Mouse (Mus musculus): ENCODE data around the gene Bhlhb9.
"Not testable (repeated sequence)": the region's sequence is repeated elsewhere in the genome, so short reads cannot be mapped to it uniquely, and the experiment has no call there.

Gene Bhlhb9

DNA sequence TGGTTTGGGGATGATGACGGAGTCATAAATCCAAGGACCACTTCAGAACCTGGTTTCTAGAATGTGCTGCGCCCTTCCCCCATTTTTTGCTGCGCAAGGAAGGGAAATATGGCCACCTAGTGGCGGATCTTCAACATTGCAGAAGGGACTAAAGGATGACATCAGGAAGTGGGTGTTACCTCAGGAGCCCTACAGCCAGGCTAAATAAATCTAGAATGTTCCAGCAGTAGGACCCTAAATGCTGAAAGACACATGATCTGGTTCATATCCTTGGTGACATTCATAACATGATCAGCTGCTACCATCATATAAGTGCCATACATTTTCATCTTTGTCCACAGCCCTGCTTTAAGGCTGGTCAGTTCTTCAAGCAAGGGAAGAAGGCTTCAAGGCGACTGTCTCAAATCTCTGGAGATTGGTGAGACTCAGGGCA, at the start of gene Bhlhb9:
Gene Bhlhb9, plus strand, starts transcription at position 383 of the 433 bp plus-strand sequence.
- peak; percentile 55 for DNase-seq

DNA sequence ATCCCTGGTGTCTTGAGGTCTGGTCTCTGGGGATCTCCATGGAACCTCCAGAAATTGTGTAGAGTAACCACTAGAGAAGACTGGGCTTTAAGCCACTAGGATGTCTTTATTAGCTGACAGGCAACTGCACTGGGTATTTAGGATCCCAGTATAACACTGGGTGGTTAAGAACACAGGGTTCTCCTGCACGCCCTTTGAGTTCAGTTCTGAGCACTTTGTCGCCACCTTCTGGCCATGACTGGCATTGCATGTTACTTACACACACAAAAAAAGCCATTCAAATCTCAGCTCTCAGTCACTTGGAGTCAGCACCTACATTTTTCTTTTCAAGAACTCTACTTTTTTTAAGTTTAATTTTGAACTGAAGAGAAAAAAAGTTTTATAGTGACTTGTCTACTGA, 44.6 kb upstream of the Bhlhb9 start:
- peak; percentile 66 for DNase-seq

DNA sequence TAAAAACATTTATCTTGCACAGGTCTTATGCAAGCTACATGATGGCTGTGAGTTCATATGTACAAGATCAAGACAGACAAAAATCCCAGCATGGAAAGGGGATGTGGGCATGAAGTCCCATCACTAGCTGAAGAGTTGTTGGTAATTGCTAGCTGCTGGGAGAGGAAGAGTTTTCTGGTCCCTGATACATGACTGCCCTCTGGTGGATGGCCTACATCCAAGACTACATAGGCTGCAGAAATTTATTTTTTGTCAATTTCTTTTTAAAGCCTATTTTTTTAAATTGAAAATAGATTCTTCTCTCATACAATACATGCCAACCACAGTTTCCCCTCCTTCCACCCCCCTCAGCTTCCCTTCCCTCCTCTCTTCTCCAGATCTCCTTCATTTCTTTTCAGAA, 35.7 kb upstream of the Bhlhb9 start:
- peak; percentile 5 for DNase-seq

DNA sequence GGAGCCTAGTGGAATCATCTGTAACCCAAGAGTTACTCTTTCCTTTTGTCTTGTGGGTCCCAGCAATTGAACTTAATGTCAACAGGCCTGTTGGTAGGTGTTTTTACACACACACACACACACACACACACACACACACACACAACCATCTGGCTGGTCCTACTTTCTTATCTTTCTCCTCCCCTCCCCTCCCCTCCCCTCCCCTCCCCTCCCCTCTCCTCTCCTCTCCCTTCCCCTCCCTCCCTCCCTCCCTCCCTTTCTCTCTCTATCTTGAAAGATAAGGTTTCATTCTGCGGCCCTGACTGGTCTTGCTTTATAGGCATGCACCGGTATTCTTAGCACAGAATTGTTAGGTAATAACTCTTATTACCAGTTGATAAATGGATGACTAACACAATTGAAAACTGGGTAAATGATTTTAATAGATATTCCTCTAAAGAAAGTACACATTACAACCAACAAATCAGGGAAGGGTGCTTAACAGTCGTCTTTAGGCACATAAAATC, 29.3 kb upstream of the Bhlhb9 start:
- DNase-seq, result no peak

DNA sequence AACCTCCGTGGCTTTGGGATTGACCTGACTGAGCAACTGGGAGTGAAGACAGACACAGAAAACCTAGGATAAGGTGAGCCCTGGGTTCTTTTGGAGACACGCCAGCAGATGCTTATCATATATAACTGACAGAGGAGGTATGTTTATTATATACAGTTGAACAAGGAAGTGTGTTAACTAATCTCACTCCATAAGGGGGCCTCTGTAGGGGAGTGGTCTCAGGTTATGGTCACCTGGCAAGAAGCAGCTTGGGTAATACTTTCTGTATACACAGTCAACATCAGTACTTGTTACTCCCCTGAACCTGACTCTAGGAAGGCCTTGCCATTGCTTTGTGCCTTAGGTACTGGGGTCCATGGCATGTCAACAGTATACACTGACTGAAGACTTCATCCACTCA, 28.8 kb upstream of the Bhlhb9 start:
- no peak for DNase-seq

DNA sequence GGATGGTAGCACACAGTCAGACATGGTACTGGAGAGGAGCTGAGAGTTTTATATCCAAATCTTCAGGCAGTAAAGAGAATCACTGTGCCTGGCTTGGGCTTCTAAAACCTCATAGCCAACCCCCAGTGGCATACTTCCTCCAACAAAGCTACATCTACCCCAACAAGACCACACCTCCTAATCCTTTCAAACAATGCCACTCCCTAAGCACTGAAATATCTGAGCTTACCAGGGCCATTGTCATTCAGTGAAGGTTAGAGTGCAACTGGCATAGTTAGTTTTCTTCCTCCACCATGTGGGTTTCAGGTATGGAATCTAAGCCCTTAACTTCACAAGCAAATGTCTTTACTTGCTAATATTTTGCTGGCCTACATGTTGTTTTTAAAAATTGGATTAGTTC, 5.9 kb upstream of the Bhlhb9 start:
- DNase-seq, result no peak

DNA sequence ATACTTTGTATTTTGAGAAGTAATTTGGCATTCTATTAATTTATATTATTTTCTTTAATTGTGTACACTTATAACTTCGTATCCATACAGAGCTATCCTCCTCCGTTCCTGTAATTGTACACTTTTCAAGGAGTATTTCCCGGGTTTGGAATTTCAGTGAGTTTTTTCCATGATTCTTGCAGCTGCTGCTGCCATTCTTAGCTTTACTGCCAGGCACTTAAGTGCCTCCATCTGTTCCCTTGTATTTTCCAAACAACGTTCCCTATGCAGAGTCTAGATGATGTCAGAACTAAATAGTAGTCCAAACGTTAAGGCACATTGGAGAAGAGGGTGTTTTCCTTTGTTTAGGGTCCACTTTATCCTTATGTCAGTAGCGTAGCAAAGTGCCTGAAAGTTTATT, 5.1 kb upstream of the Bhlhb9 start:
- DNase-seq, result no peak

DNA sequence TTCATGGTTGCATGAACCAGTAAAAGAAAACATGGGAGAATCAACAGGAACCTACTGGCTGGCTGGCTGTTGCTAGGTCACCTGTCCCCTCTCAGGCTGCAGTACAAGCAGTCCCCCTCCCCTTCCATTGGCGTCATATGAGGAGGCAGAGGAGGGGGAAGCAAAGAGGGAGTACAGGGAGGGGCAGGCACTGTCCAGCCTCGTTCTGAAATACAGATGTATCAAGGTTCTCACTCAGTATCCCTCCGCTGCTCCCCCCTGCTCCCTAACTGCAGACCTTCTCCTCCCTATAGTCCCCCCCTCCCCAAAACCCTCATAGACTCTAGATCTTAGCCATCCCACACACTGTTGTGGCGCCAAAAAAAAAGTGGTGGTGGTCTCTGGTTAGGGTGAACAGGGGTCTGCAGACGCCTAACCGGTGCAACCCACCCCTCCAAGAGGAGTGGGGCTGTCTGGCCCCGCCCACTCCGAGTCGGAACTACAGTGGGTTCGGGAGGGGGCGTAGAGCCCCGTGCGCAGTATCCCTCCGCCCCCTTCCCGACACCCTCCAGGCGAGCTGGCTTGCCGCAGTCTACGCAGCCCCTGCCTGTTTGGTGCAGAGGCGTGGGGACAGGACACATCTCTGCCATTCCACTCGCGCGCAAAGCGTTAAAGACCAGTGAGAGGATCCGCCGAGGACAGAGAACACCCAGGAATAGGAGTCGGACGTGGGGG, 1.6 kb upstream of the Bhlhb9 start:
- DNase-seq, result peak; percentile 72

DNA sequence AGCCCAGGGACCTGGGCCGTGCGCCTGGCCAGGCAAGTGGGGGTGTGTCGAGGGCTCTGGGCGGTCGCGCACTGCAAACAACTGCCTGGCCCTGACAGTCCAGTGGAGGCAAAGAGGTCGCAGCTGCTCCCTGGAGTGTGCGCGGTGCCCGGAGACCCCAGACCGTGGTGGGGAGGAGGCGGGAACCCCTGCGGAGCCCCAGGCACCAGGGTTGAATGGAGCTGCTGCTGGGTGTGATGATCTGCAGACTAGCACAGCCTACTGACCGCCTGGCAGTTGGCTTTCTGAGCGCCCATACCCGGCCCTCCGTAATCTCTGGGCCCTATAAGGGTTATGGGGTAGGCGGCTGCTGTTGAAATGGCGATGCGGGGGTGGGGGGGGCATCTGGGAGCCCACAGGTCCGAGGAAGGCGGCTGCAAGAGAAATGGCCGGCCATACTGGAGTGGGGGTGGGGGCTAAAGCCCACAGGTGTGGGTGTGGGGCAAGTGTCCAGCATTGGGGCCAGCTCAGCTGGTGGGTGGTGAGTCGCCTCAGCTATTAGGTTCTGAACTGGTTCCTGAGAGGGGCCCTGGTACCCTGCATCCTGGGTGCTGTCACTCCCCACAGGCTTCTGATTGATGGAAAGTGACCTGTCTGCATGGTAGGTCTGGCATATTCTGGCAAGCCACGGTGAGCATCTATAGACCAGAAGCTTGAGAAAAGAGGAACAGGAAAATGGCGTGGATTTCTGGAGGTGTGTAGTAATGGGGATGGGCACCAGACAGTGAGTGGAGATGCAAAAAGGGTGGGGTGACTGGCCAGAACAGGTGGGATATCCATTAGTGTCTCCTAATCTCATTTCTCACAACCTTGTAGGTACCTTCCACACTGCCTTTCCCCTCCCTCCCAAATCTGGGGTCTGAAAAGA, 836 bp upstream of the Bhlhb9 start:
- peak; percentile 4 for DNase-seq

DNA sequence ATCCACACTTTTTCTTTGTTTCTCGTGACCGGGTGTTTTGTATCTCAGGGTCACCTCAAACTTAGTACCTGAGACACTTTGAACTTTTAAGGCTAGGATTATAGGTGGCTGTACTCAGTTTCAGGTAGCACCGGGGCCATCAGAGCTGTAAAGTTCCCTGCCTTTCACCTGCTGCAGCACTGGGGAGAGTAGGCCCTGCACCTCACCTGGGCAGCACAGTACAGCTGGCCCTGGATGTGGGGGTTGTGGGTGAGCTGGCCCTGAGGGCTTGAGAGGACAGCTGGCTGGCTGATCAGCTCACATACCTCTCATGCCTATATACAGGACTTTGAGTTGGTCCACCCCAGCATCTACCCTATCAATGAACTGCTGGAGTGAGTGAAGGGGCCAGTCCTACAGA, 6.8 kb downstream of the Bhlhb9 start:
- no peak for DNase-seq

DNA sequence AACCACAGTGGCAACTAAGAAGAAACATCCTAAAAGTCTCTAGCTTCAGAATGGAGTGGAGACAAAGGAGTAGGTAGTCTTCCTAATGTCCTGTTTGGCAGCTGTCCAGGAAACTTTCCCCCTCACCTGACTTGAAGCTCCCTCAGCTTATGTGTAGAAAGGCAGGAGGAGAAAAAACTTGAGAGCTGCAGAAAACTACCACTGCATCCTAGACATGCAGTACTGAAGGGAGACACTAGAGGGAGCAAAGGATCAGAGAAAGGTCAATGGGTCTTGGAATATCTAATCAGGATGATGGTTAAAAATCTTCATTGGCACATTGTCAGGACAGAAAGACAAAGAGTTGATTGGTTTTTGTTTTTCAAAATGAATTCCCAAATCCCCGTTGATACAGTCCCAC, 8.4 kb downstream of the Bhlhb9 start:
- DNase-seq, result peak; percentile 27

DNA sequence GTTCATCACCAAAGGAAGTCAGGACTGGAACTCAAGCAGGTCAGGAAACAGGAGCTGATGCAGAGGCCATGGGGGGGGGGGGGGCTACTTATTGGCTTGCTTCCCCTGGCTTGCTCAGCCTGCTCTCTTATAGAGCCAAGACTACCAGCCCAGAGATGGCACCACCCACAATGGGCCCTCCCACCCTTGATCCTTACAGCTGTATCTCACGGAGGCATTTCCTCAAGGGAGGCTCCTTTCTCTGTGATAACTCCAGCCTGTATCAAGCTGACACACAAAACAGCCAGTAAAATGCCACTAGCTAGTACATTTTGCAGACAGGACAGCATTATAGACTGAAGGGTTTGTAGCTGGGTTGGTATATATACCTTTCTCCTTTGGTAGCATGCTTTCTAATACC, 38.5 kb downstream of the Bhlhb9 start:
- DNase-seq, result not testable (repeated sequence)

DNA sequence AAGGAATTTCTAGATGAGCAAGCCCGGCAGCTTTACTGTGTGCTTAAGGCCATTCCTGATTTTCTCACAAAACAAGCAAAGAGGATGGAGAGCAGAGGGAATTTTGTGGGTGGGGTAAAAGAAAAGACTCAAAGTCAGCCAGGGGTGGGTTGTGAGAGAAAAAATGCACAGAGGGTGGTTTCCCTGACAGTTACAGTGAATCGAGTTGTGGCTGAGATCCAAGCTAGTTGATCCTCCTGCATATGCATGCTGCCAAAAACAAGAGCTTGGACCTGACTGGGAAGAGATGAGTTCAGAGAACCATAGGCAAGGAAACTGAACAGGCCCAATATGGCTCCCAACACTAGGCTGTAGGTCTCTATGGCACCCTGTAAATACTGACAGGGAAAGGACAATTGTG, 40.5 kb downstream of the Bhlhb9 start:
- DNase-seq, result no peak

DNA sequence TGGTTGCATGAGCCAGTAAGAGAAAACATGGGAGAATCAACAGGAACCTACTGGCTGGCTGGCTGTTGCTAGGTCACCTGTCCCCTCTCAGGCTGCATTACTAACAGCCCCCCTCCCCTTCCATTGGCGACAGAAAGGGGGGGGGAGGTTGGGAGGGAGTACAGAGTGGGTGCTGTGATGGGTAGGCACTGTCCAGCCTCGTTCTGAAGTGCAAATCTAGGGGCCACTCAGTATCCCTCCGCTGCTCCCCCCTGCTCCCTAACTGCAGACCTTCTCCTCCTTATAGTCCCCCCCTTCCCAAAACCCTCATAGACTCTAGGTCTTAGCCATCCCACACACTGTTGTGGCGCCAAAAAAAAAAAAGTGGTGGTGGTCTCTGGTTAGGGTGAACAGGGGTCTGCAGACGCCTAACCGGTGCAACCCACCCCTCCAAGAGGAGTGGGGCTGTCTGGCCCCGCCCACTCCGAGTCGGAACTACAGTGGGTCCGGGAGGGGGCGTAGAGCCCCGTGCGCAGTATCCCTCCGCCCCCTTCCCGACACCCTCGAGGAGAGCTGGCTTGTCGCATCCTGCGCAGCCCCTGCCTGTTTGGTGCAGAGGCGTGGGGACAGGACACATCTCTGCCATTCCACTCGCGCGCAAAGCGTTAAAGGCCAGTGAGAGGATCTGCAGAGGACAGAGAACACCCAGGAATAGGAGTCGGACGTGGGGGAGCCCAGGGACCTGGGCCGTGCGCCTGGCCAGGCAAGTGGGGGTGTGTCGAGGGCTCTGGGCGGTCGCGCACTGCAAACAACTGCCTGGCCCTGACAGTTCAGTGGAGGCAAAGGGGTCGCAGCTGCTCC, 41.3 kb downstream of the Bhlhb9 start, which contains the start of gene Gprasp2:
Gene Gprasp2, plus strand, starts transcription at position 514 of the 840 bp plus-strand sequence.
- peak; percentile 64 for DNase-seq

DNA sequence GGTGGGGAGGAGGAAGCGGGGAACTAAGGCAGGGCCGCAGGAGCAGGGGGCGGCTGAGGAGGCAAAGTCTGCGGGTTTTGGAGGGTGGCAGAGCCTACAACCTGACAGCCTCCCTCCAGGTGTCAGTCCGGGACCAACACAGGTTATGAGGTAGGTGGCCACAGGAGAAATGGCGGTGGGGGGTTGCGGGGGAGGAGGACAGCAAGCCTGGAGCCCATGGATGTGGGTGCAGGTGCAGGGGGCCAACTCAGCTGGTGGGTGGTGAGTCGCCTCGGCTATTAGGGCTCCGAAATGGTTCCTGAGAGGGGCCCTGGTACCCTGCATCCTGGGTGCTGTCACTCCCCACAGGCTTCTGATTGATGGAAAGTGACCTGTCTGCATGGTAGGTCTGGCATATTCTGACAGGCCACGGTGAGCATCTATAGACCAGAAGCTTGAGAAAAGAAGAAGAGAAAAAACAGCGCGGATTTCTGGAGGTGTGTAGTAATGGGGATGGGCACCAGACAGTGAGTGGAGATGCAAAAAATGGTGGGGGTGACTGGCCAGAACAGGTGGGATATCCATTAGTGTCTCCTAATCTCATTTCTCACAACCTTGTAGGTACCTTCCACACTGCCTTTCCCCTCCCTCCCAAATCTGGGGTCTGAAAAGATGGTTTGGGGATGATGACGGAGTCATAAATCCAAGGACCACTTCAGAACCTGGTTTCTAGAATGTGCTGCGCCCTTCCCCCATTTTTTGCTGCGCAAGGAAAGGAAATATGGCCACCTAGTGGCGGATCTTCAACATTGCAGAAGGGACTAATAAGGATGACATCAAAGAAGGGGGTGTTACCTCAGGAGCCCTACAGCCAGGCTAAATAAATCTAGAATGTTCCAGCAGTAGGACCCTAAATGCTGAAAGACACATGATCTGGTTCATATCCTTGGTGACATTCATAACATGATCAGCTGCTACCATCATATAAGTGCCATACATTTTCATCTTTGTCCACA, 42.3 kb downstream of the Bhlhb9 start:
- peak; percentile 34 for DNase-seq

DNA sequence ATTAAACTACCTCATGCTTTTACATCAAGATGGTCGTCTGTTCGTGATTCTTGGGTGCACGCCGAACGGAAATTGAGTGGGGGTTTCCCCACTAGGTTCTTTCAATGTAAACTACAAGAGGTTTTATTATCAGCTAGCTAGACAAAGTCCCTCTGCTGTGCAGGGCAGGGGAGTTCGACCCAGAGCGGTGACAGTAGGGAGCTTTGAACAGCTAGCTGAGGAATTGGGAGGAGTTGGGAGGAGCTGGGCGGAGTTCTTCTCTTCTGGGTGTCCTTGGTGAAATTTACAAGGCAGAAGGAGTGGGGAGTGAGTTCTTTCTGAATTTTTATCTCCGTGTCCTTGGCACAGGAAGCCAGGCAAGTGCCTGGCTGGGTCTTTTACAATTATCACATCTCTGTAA, 69.4 kb downstream of the Bhlhb9 start:
- DNase-seq, result not testable (repeated sequence)

DNA sequence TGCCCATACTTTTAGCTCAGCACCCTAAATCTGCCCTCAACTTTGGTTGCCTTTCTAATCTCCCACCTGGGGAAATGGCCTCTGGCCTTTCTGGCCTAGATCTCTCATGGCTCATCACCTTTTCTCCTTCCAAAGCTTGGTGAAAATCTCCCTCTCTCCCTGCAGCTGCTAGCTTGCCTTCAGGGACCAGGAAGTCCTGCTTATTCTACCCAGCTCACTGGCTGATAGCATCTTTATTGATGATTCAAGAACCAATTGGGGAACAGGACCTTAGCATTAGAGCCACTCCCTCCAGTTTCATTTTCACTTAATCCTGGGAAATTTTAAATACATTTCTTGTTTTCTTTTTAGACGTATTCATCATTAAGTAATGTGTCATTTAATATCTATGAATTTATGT, 79.3 kb downstream of the Bhlhb9 start:
- DNase-seq, result no peak

DNA sequence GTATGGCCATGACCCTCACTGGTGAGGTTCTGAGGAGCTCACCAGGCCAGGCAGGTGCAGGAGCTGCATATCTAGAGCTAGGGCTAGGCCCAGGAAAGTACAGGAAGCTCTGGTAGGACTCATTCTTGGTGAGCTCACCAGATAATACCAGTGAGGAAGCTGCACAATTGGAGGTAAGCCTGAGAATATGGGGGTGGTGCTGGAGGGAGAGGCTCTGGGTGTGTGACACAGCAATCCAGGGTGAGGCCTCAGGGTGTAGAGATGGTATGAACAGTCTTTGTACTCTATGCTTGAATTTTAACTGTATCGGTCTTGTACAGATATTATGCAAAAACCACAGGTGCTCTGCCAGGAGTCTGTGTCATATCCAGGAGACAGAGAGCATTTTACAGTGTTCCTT, 82.2 kb downstream of the Bhlhb9 start:
- DNase-seq, result no peak

DNA sequence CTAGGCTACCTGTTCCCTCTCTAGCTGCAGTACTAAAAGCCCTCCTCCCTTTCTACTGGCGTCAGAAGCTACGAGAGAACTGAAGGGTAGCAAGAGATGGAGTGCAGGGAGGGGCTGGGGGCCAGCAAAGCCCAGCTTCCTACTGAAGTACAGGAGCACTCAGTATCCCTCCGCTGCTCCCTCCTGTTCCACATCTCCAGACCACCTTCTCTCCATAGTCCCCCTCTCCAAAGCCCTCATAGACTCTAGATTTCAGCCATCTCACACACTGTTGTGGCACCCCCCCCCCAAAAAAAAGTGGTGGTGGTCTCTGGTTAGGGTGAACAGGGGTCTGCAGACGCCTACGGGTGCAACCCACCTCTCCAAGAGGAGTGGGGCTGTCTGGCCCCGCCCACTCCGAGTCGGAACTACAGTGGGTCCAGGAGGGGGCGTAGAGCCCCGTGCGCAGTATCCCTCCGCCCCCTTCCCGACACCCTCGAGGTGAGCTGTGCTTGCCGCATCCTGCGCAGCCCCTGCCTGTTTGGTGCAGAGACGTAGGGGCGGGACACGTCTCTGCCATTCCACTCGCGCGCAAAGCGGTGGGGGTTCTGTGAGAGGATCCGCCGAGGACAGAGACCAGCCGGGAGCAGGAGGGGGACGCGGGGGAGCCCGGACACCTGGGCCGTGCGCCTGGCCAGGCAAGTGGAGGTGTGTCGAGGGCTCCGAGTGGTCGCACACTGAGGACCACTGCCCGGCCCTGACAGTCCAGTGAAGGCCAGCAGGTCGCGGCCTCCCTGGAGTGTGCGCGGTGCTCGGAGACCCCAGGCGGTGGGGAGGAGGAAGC, 88.2 kb downstream of the Bhlhb9 start:
- DNase-seq, result peak; percentile 87

DNA sequence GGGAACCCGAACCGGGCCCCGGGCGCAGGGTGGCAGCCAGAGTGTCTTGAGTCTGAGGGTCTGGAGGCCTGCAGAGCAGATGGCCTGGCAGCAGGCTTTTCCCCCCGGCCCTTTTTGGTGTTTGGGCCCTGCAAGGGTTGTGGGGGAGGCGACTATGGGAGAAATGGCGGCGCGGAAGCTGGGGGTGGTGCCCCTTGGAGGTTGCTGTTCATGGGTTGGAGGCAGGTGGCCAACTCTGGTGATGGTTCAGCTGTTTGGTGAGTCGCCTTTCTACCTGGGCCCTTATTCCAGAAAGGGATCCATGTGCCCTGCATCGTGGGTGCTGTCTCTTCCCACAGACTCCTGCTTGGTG, 88.8 kb downstream of the Bhlhb9 start:
- no peak for DNase-seq

DNA sequence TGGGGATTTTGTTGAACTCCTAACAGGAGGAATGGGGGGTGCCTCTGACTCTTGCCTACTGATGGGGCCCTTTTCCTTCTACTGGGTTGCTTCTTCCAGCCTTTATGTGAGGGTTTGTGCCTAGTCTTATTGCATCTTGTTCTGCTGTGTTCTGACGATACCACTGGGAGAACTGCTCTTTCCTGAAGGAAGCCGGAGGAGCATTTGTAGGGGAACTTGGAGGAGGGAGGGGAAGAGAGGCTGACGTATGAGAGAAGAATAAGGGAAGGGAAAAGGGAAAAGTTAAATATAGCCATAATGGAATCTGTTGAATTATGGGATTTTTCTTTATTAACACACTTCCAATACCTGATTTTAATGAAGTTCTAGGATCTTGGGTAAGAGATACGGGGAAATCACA, 119.2 kb downstream of the Bhlhb9 start:
- DNase-seq, result no peak

Data from thymus, postnatal 25 days (tissue).